Mouse (Mus musculus) urinary bladder, postnatal 4 days (tissue): ENCODE measurements around the gene Gm5795.
"Not testable (repeated sequence)": the region's sequence is repeated elsewhere in the genome, so short reads cannot be mapped to it uniquely, and the experiment has no call there.

ENCODE experiments used
- DNase-seq, 2 experiments: peaks; one replicate each; pipeline ENCODE4 v3.0.0; 2021 to 2022; ENCODE audit warnings: low spot score in 2 of 2

The Gm5795 gene

DNA sequence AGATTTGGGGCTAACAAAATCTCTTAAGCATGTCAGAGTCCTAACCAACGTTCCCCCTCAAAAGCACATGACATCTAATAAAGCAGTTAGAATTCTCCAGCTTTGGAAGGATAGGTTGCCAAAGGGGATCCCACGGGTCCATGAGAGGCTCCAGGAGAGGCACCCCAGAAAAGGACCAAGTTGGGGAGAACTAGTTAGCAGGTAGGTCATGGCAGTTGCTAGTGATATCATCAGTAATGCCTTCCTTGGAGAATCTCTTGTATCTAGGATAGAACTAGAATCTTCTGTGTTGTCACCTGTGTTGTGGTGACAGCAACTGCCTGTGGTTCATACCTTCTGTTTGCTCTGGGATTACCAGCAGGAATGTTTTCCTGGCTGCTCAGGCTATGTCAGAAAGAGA lies at the start of gene Gm5795:
Gene Gm5795 (plus strand): TSS at position 301 of the 400 bp plus-strand sequence.
- DNase-seq = not testable (repeated sequence)

DNA sequence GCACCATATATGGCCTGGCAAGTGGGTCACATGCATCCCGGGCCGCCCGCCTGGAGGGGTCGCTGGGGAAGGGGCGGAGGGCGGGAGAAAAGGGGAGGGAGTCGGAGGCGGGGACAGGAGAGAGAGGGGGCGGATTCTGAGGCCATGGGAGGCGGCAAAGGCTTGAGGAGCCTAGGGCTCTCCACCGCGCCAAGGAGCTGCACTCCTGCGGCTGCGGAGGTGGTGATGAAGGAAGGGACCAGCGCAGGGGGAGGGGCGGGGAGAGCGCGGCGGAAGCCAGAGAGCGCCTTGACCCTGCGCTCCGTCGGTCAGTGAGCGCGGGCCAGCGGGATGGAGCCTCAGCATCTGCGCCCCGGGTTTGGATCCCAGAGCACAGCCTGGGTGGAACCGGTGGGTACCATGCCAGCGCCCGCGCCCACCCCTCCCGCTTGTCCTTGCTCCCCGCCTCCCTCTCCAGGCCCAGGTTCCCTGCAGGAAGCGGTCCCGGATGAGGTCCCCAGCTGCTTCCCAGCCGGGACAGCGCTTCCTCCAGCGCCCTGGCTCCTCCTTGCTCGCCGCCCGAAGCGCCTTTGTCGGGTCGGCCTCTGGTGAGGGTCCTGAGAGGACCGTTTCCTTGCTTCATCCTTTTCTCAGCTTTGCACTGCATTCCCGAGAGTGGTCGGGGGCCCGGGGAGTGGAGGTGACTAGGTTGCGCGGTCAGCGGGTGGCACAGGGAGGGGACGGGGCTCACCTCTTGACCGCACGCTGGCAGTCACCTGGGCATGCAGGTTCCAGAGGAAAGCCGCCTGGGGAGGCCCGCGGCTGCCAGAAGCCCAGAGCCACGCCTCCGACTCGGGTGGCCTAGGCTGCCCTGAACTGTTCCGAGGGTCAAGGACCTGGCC lies 20.5 kb downstream of the Gm5795 start, which contains the start of gene D830030K20Rik:
Gene D830030K20Rik (plus strand): TSS at position 217 of the 881 bp plus-strand sequence.
- peak in 1 of 2 experiments; percentile 38 for DNase-seq

DNA sequence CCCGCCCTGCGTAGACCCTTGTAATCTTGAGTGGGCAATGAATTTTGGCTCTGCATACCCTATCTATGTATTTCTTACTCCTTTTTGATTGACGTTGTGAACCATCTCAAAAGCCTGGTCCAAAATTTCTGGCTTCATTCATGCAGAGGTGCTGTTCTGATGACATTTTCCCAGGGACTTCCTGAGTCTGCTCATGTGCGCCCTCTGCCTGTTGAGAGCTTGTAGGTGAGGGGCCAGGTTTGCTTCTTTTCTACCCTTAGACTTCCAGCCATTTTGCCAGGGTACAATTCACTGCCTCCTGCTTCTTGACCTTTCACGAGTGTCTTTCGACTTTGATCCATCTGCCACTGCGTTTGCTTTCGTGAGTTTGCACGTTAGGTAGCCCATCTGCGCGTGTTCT lies 21.3 kb downstream of the Gm5795 start:
- not testable (repeated sequence) for DNase-seq
